Comparison of ENCODE assay signal across 8 mouse cellular contexts in genomic region chr5:125442136-125442995, GRCm38 (mm10). TPM values are rescaled to one million over a fixed set of nuclear protein-coding genes. Genes with fewer than 3 reads are reported as not detected.
DNase-seq lines count a peak whose midpoint lies in the region; ATAC-seq and TF ChIP-seq lines count a peak whose summit lies in the region.

No protein-coding gene starts in this region.

- H3K27ac ChIP-seq in embryonic facial prominence, embryonic 14.5 days (replicated peaks; ENCODE audit: low read depth, low read length), result peak overlapping the region; percentile 67; the same call in 1 of the 2 replicates
- peak overlapping the region; percentile 87; the same call in 1 of the 2 replicates for H3K27ac ChIP-seq in hindbrain, postnatal 0 days
- no peak overlapping the region for H3K27ac ChIP-seq in midbrain, embryonic 11.5 days (ENCODE audit: low read depth, low read length)

- H3K4me1 ChIP-seq in embryonic facial prominence, embryonic 14.5 days (ENCODE audit: control insufficient read depth, insufficient read depth, low read length), result peaks cover 4% of the 10 kb centered on the region
- H3K4me1 ChIP-seq in hindbrain, postnatal 0 days (ENCODE audit: insufficient read depth, low read length), result peaks cover 9% of the 10 kb centered on the region; the same call in 1 of the 2 replicates
- H3K4me1 ChIP-seq in midbrain, embryonic 11.5 days (ENCODE audit: control insufficient read depth, insufficient read depth, low read length), result peaks cover 12% of the 10 kb centered on the region

- ATAC-seq in embryonic facial prominence, embryonic 14.5 days (ENCODE audit: low read depth), result peak; percentile 5; the same call in 1 of the 2 replicates
- peak; percentile 44 for ATAC-seq in hindbrain, postnatal 0 days
- ATAC-seq in midbrain, embryonic 11.5 days (ENCODE audit: low FRiP score), result no peak; the same call in 1 of the 2 replicates

- H3K4me3 ChIP-seq in embryonic facial prominence, embryonic 14.5 days (ENCODE audit: low read depth, low read length), result peak overlapping the region; percentile 94
- H3K4me3 ChIP-seq in hindbrain, postnatal 0 days (ENCODE audit: low read length), result peak overlapping the region; percentile 81
- peak overlapping the region; percentile 59 for H3K4me3 ChIP-seq in midbrain, embryonic 11.5 days (ENCODE audit: low read depth, low read length)

- DNase-seq in spleen, adult 18-20 months, result peak; percentile 32 to 44
- no peak for DNase-seq in spleen, postnatal 14 days (ENCODE audit: low spot score in 2 of 2)
- DNase-seq in embryonic facial prominence, embryonic 14.5 days (ENCODE audit: low spot score), result peak; percentile 6
- DNase-seq in hindbrain, postnatal 0 days (ENCODE audit: low spot score), result no peak
- DNase-seq in midbrain, embryonic 11.5 days (ENCODE audit: low spot score, missing footprints), result no peak
- no peak for DNase-seq in ovary, postnatal 10 days (ENCODE audit: low spot score)
- no peak for DNase-seq in Muller cell, postnatal 12 days (ENCODE audit: inconsistent ontology term)
- DNase-seq in cerebellum, adult 11-12 months, result no peak

- TF ChIP-seq CTCF in hindbrain, postnatal 0 days (IDR thresholded peaks at IDR 0.05; ENCODE audit: low read depth), result no peak

- H3K36me3 ChIP-seq in embryonic facial prominence, embryonic 14.5 days (ENCODE audit: control insufficient read depth, insufficient read depth, low read length), result no peaks in the 10 kb centered on the region
- H3K36me3 ChIP-seq in hindbrain, postnatal 0 days (ENCODE audit: insufficient read depth, low read length), result no peaks in the 10 kb centered on the region
- H3K36me3 ChIP-seq in midbrain, embryonic 11.5 days (ENCODE audit: control insufficient read depth, insufficient read depth, low read length), result no peaks in the 10 kb centered on the region

- H3K9ac ChIP-seq in embryonic facial prominence, embryonic 14.5 days (ENCODE audit: low read depth, low read length), result peak overlapping the region; percentile 89
- peak overlapping the region; percentile 88 for H3K9ac ChIP-seq in hindbrain, postnatal 0 days (replicated peaks; ENCODE audit: low read length)
- peak overlapping the region; percentile 69 for H3K9ac ChIP-seq in midbrain, embryonic 11.5 days (ENCODE audit: low read length)

- no peaks in the 10 kb centered on the region for H3K9me3 ChIP-seq in embryonic facial prominence, embryonic 14.5 days (ENCODE audit: control insufficient read depth, low read length)
- H3K9me3 ChIP-seq in hindbrain, postnatal 0 days (ENCODE audit: low read length), result no peaks in the 10 kb centered on the region
- H3K9me3 ChIP-seq in midbrain, embryonic 11.5 days (ENCODE audit: control insufficient read depth, low read length), result no peaks in the 10 kb centered on the region

- 20% methylated on average over 25 of the region's 27 CpGs for WGBS in embryonic facial prominence, embryonic 14.5 days
- WGBS in hindbrain, postnatal 0 days, result 22% methylated on average over 27 of the region's 27 CpGs
- WGBS in midbrain, embryonic 11.5 days, result 23% methylated on average over 27 of the region's 27 CpGs

- peak overlapping the region; percentile 89 for H3K4me2 ChIP-seq in embryonic facial prominence, embryonic 14.5 days (ENCODE audit: low read depth, low read length)
- peak overlapping the region; percentile 67 for H3K4me2 ChIP-seq in hindbrain, postnatal 0 days (ENCODE audit: low read depth, low read length)
- H3K4me2 ChIP-seq in midbrain, embryonic 11.5 days, result peak overlapping the region; percentile 78

- H3K27me3 ChIP-seq in embryonic facial prominence, embryonic 14.5 days (replicated peaks; ENCODE audit: control insufficient read depth, insufficient read depth, low read length), result no peaks in the 10 kb centered on the region
- H3K27me3 ChIP-seq in hindbrain, postnatal 0 days (ENCODE audit: insufficient read depth, low read length), result no peaks in the 10 kb centered on the region
- H3K27me3 ChIP-seq in midbrain, embryonic 11.5 days (ENCODE audit: control insufficient read depth, insufficient read depth, low read length), result no peaks in the 10 kb centered on the region

RNA-seq across cellular contexts. Expression of gene Bri3bp, which starts 1.0 kb away (rescaled TPM):
- polyA plus RNA-seq in embryonic facial prominence, embryonic 14.5 days (2014; fragmentation: Nextera tagmentation; extraction: Ambion mirVana), result 28.8 and 29.3 TPM in 2 replicates
- 89.3 and 91.2 TPM in 2 replicates for total RNA-seq in hindbrain, postnatal 0 days (2014; rRNA removed)
- 41.7 and 44.2 TPM in 2 replicates for polyA plus RNA-seq in hindbrain, postnatal 0 days (2015; fragmentation: Nextera tagmentation; extraction: Ambion mirVana)
- 28.4 and 29.4 TPM in 2 replicates for polyA plus RNA-seq in midbrain, embryonic 11.5 days (2014; fragmentation: Nextera tagmentation; extraction: Ambion mirVana)

RNA-seq across cellular contexts. Expression of gene Dhx37, which starts 8.4 kb away (rescaled TPM):
- polyA plus RNA-seq in embryonic facial prominence, embryonic 14.5 days (2014; fragmentation: Nextera tagmentation; extraction: Ambion mirVana), result 4.8 and 5.4 TPM in 2 replicates
- total RNA-seq in hindbrain, postnatal 0 days (2014; rRNA removed), result 15.8 and 27.5 TPM in 2 replicates
- polyA plus RNA-seq in hindbrain, postnatal 0 days (2015; fragmentation: Nextera tagmentation; extraction: Ambion mirVana), result 8.0 and 9.8 TPM in 2 replicates
- 9.2 and 9.9 TPM in 2 replicates for polyA plus RNA-seq in midbrain, embryonic 11.5 days (2014; fragmentation: Nextera tagmentation; extraction: Ambion mirVana)

RNA-seq across cellular contexts. Expression of gene Aacs, which starts 33.2 kb away (rescaled TPM):
- 37.7 and 39.8 TPM in 2 replicates for polyA plus RNA-seq in embryonic facial prominence, embryonic 14.5 days (2014; fragmentation: Nextera tagmentation; extraction: Ambion mirVana)
- 124 and 125 TPM in 2 replicates for total RNA-seq in hindbrain, postnatal 0 days (2014; rRNA removed)
- 77.3 and 77.6 TPM in 2 replicates for polyA plus RNA-seq in hindbrain, postnatal 0 days (2015; fragmentation: Nextera tagmentation; extraction: Ambion mirVana)
- 45.6 and 53.2 TPM in 2 replicates for polyA plus RNA-seq in midbrain, embryonic 11.5 days (2014; fragmentation: Nextera tagmentation; extraction: Ambion mirVana)

RNA-seq across cellular contexts. Expression of gene Ubc, which starts 52.4 kb away (rescaled TPM):
- 879 and 1,077 TPM in 2 replicates for polyA plus RNA-seq in embryonic facial prominence, embryonic 14.5 days (2014; fragmentation: Nextera tagmentation; extraction: Ambion mirVana)
- total RNA-seq in hindbrain, postnatal 0 days (2014; rRNA removed), result 911 and 1,042 TPM in 2 replicates
- 1,155 and 1,219 TPM in 2 replicates for polyA plus RNA-seq in hindbrain, postnatal 0 days (2015; fragmentation: Nextera tagmentation; extraction: Ambion mirVana)
- 1,030 and 1,101 TPM in 2 replicates for polyA plus RNA-seq in midbrain, embryonic 11.5 days (2014; fragmentation: Nextera tagmentation; extraction: Ambion mirVana)

RNA-seq across cellular contexts. Expression of gene Gm10382, which starts 53.2 kb away (rescaled TPM):
- polyA plus RNA-seq in embryonic facial prominence, embryonic 14.5 days (2014; fragmentation: Nextera tagmentation; extraction: Ambion mirVana), result 0.24 TPM in 1 of 2 replicates, not detected in the other
- 1.3 TPM in 1 of 2 replicates, not detected in the other for total RNA-seq in hindbrain, postnatal 0 days (2014; rRNA removed)
- polyA plus RNA-seq in hindbrain, postnatal 0 days (2015; fragmentation: Nextera tagmentation; extraction: Ambion mirVana), result 0.48 and 0.66 TPM in 2 replicates
- 0.12 and 0.29 TPM in 2 replicates for polyA plus RNA-seq in midbrain, embryonic 11.5 days (2014; fragmentation: Nextera tagmentation; extraction: Ambion mirVana)

Comparison
In these comparisons a context has a peak if more than half of its experiments do, and no peak if none do; other contexts are left out.
1. DNase-seq: peak in spleen, adult 18-20 months (2 of 2) and embryonic facial prominence, embryonic 14.5 days (single experiment); none in spleen, postnatal 14 days (0 of 2), hindbrain, postnatal 0 days (single experiment), midbrain, embryonic 11.5 days (single experiment), ovary, postnatal 10 days (single experiment), Muller cell, postnatal 12 days (single experiment) and cerebellum, adult 11-12 months (single experiment).
2. Peak in every context shown above with its lines, with median percentiles within 50 percentile points of each other: H3K4me2 ChIP-seq, H3K4me3 ChIP-seq and H3K9ac ChIP-seq.